ENCODE assay signal across 8 mouse cellular contexts in the genomic region with DNA sequence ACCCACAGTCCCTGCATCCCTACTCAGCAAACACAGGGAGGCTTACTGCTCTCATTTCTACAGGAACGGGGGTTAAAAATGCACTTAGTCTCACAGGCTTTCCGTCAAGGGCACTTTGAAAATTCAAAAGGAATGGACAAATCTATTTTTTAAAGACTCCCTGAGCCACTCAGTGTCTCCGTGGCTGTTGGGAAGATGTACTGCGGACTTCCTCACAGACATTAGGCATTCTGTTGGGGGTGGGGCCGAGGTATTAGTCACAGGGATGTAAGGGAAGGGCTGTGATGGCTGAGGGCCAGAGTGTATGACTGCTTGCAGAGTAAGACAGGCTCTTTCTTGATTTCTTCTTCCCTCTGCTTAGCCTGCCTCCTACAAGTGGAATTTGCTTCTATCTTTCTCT.
DNase-seq lines count a peak whose midpoint lies in the region; ATAC-seq lines count a peak whose summit lies in the region.
"Had no signal": no experiment of that assay in that cellular context is flagged by ENCODE, and none has a peak within 500 bp of the region (broad histone marks: within the 10 kb centered on the region; RNA-seq: fewer than 3 reads in every experiment).

No protein-coding gene starts in this region.

- ATAC-seq in midbrain, embryonic 15.5 days (replicated peaks), result peak; percentile 82; the same call in 1 of the 2 replicates

- DNase-seq in layer of hippocampus, adult 8-10 months (ENCODE audit: low spot score in 2 of 2), result peak; percentile 9 to 12
- no peak for DNase-seq in layer of hippocampus, adult 9-10 months (ENCODE audit: low spot score)
- peak; percentile 15 for DNase-seq in adrenal gland, adult 8-10 months
- DNase-seq in fibroblast of lung, adult 2 months (ENCODE audit: low read depth), result peak; percentile 21
- no peak for DNase-seq in spleen, postnatal 10 days (ENCODE audit: low spot score in 2 of 2)
- no peak for DNase-seq in kidney, postnatal 36 days

- H3K4me2 ChIP-seq in midbrain, embryonic 15.5 days, result peak overlapping the region; percentile 12; the same call in 1 of the 2 replicates

- H3K4me3 ChIP-seq in midbrain, embryonic 15.5 days, result no peak overlapping the region

- no peaks in the 10 kb centered on the region for H3K9me3 ChIP-seq in midbrain, embryonic 15.5 days

- H3K27me3 ChIP-seq in midbrain, embryonic 15.5 days (replicated peaks), result no peaks in the 10 kb centered on the region

- H3K4me1 ChIP-seq in midbrain, embryonic 15.5 days, result peaks cover 10% of the 10 kb centered on the region; the same call in 1 of the 2 replicates

- H3K27ac ChIP-seq in midbrain, embryonic 15.5 days, result no peak overlapping the region
- H3K27ac ChIP-seq: kidney, postnatal 0 days had no signal

- WGBS in midbrain, embryonic 15.5 days, result 21% methylated on average over 5 of the region's 5 CpGs

- H3K36me3 ChIP-seq in midbrain, embryonic 15.5 days (replicated peaks), result no peaks in the 10 kb centered on the region

- no peak overlapping the region for H3K9ac ChIP-seq in midbrain, embryonic 15.5 days

Comparison
In these comparisons a context has a peak if more than half of its experiments do, and no peak if none do; other contexts are left out.
1. DNase-seq: peak in layer of hippocampus, adult 8-10 months (2 of 2), adrenal gland, adult 8-10 months (single experiment) and fibroblast of lung, adult 2 months (single experiment); none in layer of hippocampus, adult 9-10 months (single experiment), spleen, postnatal 10 days (0 of 2) and kidney, postnatal 36 days (0 of 2).